ENCODE assay signal across 22 mouse cellular contexts in the genomic region with DNA sequence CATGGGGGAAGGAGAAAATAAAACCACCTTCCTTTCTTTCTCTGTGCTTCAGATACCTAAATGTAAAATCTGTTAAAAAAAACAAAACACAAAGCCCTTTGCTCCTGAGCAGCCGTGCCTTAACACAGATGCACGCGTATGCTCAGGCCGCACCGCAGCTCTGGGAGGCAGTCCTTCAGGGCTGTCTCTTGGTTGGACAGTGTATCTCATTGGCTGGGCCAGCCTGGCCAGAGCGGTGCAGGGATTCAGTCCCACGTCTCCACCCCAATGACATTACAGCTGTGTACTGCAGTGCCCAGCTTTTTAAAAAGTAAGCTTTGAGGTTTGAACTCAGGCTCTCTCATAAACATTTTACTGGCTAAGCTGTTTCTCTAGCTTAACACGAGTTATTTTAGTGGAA.
"Had no signal": no experiment of that assay in that cellular context is flagged by ENCODE, and none has a peak within 500 bp of the region (broad histone marks: within the 10 kb centered on the region; RNA-seq: fewer than 3 reads in every experiment).

No protein-coding gene starts in this region.

- H3K27ac ChIP-seq: intestine, embryonic 15.5 days; kidney, embryonic 15.5 days; left cerebral cortex, adult 2 months; limb, embryonic 13.5 days; liver, embryonic 12.5 days; liver, embryonic 15.5 days; lung, embryonic 15.5 days; stomach, embryonic 15.5 days had no signal

- DNase-seq: kidney, adult 11 months; kidney, adult 8-10 months; kidney, postnatal 14 days; kidney, postnatal 4 days; layer of hippocampus, postnatal 36 days; liver; lung, postnatal 14 days; lung, postnatal 4 days; midbrain, embryonic 14.5 days; spleen, adult 18-20 months; thymus, adult 2 months; thymus, postnatal 14 days; thymus, postnatal 4 days had no signal

- ATAC-seq: intestine, embryonic 15.5 days; liver, embryonic 12.5 days had no signal

- H3K4me3 ChIP-seq: intestine, embryonic 15.5 days; kidney, embryonic 15.5 days; left cerebral cortex, adult 2 months; limb, embryonic 13.5 days; liver, embryonic 12.5 days; liver, embryonic 15.5 days; lung, embryonic 15.5 days; stomach, embryonic 15.5 days had no signal

- H3K9me3 ChIP-seq: intestine, embryonic 15.5 days; kidney, embryonic 15.5 days; limb, embryonic 13.5 days; liver, embryonic 12.5 days; liver, embryonic 15.5 days; lung, embryonic 15.5 days; stomach, embryonic 15.5 days had no signal

- H3K4me1 ChIP-seq: intestine, embryonic 15.5 days; kidney, embryonic 15.5 days; liver, embryonic 12.5 days; liver, embryonic 15.5 days; stomach, embryonic 15.5 days had no signal

- H3K4me2 ChIP-seq: intestine, embryonic 15.5 days; kidney, embryonic 15.5 days; limb, embryonic 13.5 days; liver, embryonic 12.5 days; liver, embryonic 15.5 days; lung, embryonic 15.5 days; midbrain, embryonic 11.5 days; stomach, embryonic 15.5 days had no signal

- H3K27me3 ChIP-seq: intestine, embryonic 15.5 days; kidney, embryonic 15.5 days; limb, embryonic 13.5 days; liver, embryonic 12.5 days; liver, embryonic 15.5 days; lung, embryonic 15.5 days; stomach, embryonic 15.5 days had no signal

- H3K9ac ChIP-seq: intestine, embryonic 15.5 days; kidney, embryonic 15.5 days; limb, embryonic 13.5 days; liver, embryonic 12.5 days; liver, embryonic 15.5 days; lung, embryonic 15.5 days; stomach, embryonic 15.5 days had no signal
